Mouse (Mus musculus) neutrophil, adult 5-6 weeks (primary cell): Measurements from ENCODE around the gene Lsm14b. TPM values are rescaled to one million over a fixed set of nuclear protein-coding genes. Genes with fewer than 3 reads are reported as not detected.

ENCODE experiments used
- total RNA-seq: library from RNA; stranded (forward); fragments of 200-1000 nt; gene quantifications from 2 replicates; pipeline ENCODE4 v1.2.3, GENCODE M21; 2017

Gene Lsm14b
- total RNA-seq, 1 experiment from 2014 or later: 35.8 TPM

Other genes with a start within 250 kb of the Lsm14b start
- gene Taf4, start 48.3 kb upstream of the Lsm14b start, total RNA-seq: 42.6 and 46.0 TPM in 2 replicates
- gene Psma7, start 17.4 kb downstream of the Lsm14b start, total RNA-seq: 139 and 147 TPM in 2 replicates
- gene Ss18l1, start 17.5 kb downstream of the Lsm14b start, total RNA-seq: 9.7 and 10.6 TPM in 2 replicates
- gene Mtg2, start 45.6 kb downstream of the Lsm14b start, total RNA-seq: 20.4 and 23.2 TPM in 2 replicates
- not detected in 2 replicates for gene Hrh3, start 79.5 kb downstream of the Lsm14b start, total RNA-seq
- gene Osbpl2, start 94.3 kb downstream of the Lsm14b start, total RNA-seq: 83.9 and 85.7 TPM in 2 replicates
- gene Adrm1, start 146.5 kb downstream of the Lsm14b start, total RNA-seq: 73.4 and 75.9 TPM in 2 replicates
- gene Lama5, start 200.9 kb downstream of the Lsm14b start, total RNA-seq: under 0.01 TPM in 2 replicates
- gene Rps21, start 232.4 kb downstream of the Lsm14b start, total RNA-seq: 798 and 852 TPM in 2 replicates
- 53.5 and 55.6 TPM in 2 replicates for gene Cables2, start 248.5 kb downstream of the Lsm14b start, total RNA-seq